Mouse (Mus musculus): ENCODE measurements around the gene Kcnh4.

DNA sequence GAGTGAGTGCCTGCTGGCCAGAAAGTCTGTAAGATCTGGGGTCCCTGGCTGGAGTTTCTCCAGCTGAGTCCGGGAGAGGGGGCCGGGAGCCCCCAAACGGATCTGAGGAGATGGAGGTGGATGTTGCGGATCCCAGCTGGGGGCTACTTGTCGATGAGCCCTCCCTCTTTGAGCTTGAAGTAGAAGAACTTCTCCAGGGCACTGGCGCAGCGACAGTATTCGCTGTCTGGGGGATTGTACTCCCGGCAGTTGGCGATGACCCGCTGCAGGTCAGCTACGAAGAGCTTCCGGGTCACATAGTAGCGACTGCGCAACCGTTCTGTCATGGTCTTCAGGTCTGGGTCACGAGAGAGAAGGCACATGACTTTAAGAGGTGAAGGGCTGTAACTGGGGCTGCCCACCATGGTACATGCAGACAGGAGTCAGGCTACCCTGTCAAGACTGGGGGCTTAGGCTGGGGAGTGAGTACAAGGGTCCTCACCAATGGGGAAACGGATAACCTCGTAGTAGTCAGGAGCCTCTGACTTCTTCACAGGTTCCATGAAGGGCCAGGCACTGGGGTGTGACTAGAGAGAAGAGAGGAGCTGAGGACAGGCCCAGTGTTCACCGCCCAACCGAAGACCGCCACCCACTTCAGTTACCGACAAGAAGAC lies 54.5 kb downstream of the Kcnh4 start:
- no peak for TF ChIP-seq EP300 (IDR thresholded peaks at IDR 0.05; ENCODE audit: low read depth)
- TF ChIP-seq CTCF (IDR thresholded peaks at IDR 0.05; ENCODE audit: low read depth), result no peak

Data from heart, postnatal 0 days (tissue).